Mouse (Mus musculus) layer of hippocampus, postnatal 14 days (tissue): ENCODE measurements around the gene Klk1b3. TPM values are rescaled to one million over a fixed set of nuclear protein-coding genes. Genes with fewer than 3 reads are reported as not detected.

Experiments
- total RNA-seq, 2 experiments: library from RNA; stranded (reverse); gene quantifications; 2 replicates each; pipeline ENCODE4 v1.2.3; 2021

The Klk1b3 gene
- total RNA-seq, 2 experiments from 2014 or later = not detected

Other genes starting within 250 kb of the Klk1b3 start
- gene Klk1b8, start 247.5 kb upstream of the Klk1b3 start, total RNA-seq = not detected
- gene Klk1b1, start 231.4 kb upstream of the Klk1b3 start, total RNA-seq = not detected
- gene Klk1b9, start 222.1 kb upstream of the Klk1b3 start, total RNA-seq = not detected
- not detected for gene Klk1b11, start 202.3 kb upstream of the Klk1b3 start, total RNA-seq
- not detected for gene Klk1b26, start 186.0 kb upstream of the Klk1b3 start, total RNA-seq
- gene Klk1b27, start 145.9 kb upstream of the Klk1b3 start, total RNA-seq = not detected
- not detected for gene Klk1b21, start 95.9 kb upstream of the Klk1b3 start, total RNA-seq
- not detected for gene Klk1b22, start 85.5 kb upstream of the Klk1b3 start, total RNA-seq
- not detected for gene Klk1b16, start 61.4 kb upstream of the Klk1b3 start, total RNA-seq
- gene Klk1b24, start 10.0 kb upstream of the Klk1b3 start, total RNA-seq = not detected
- gene Klk1b4, start 9.2 kb downstream of the Klk1b3 start, total RNA-seq = not detected
- not detected for gene Klk1b5, start 17.8 kb downstream of the Klk1b3 start, total RNA-seq
- not detected for gene Klk1, start 27.2 kb downstream of the Klk1b3 start, total RNA-seq
- gene Gm36864, start 38.0 kb downstream of the Klk1b3 start, total RNA-seq = not detected
- 1 to 10 TPM; 1.4 to 1.5 TPM for gene 1700028J19Rik, start 48.5 kb downstream of the Klk1b3 start, total RNA-seq
- gene 2410002F23Rik, start 48.5 kb downstream of the Klk1b3 start, total RNA-seq = 100 to 1,000 TPM in 1 of 2 experiments, 10 to 100 TPM in 1; 83.1 to 105 TPM
- not detected for gene Acp4, start 59.2 kb downstream of the Klk1b3 start, total RNA-seq
- not detected for gene Gm15517, start 63.3 kb downstream of the Klk1b3 start, total RNA-seq
- 1 to 10 TPM; 2.5 to 2.8 TPM for gene Clec11a, start 108.7 kb downstream of the Klk1b3 start, total RNA-seq
- gene Shank1, start 112.1 kb downstream of the Klk1b3 start, total RNA-seq = 100 to 1,000 TPM; 566 to 582 TPM
- 10 to 100 TPM; 95.5 to 98.4 TPM for gene Syt3, start 185.9 kb downstream of the Klk1b3 start, total RNA-seq
- 1 to 10 TPM; 2.3 TPM for gene 1700008O03Rik, start 187.6 kb downstream of the Klk1b3 start, total RNA-seq
- 100 to 1,000 TPM; 299 to 301 TPM for gene Lrrc4b, start 230.8 kb downstream of the Klk1b3 start, total RNA-seq